Mouse (Mus musculus) myocyte (in vitro differentiated cells): ENCODE data around the gene Ptprd.

Experiments
- MAX ChIP-seq: IDR thresholded peaks from one replicate; pipeline ENCODE4 v1.6.1; 2011; ENCODE audit warnings: low read depth, mild to moderate bottlenecking, control low read depth
- POLR2A ChIP-seq: IDR thresholded peaks from one replicate; pipeline ENCODE4 v1.6.1; 2011; ENCODE audit warnings: low read depth, mild to moderate bottlenecking, control low read depth, moderate library complexity; ENCODE audit not compliant: insufficient read length
- TCF12 ChIP-seq: IDR thresholded peaks from one replicate; pipeline ENCODE4 v1.6.1; 2011; ENCODE audit warnings: mild to moderate bottlenecking, control low read depth; ENCODE audit not compliant: poor library complexity, insufficient read depth, severe bottlenecking

- TF ChIP-seq TCF12: no peak
- TF ChIP-seq POLR2A: no peak
- no peak for TF ChIP-seq MAX
These were observed 114.2 kb downstream of the Ptprd start for GRCm38 (mm10) chr4:78097526-78097925.
